Mouse (Mus musculus) myocyte (in vitro differentiated cells): ENCODE measurements around the gene Gpm6b. TPM values are rescaled to one million over a fixed set of nuclear protein-coding genes. Genes with fewer than 3 reads are reported as not detected.

Experiments
- H3K27me3 ChIP-seq: one replicate; pipeline ENCODE4 v1.6.1; 2011; ENCODE audit not compliant: control insufficient read depth, insufficient read depth, insufficient read length
- H3K36me3 ChIP-seq: one replicate; pipeline ENCODE4 v1.6.1; 2011; ENCODE audit not compliant: control insufficient read depth, insufficient read depth
- H3K4me2 ChIP-seq: one replicate; pipeline ENCODE4 v1.6.1; 2011; ENCODE audit warnings: low read depth, control low read depth
- H3K4me3 ChIP-seq: one replicate; pipeline ENCODE4 v1.5.1; 2011; ENCODE audit warnings: mild to moderate bottlenecking, control low read depth, moderate library complexity
- H3K79me2 ChIP-seq: one replicate; pipeline ENCODE4 v1.6.1; 2011; ENCODE audit not compliant: control insufficient read depth, insufficient read depth
- H3ac ChIP-seq: one replicate; pipeline ENCODE4 v1.6.1; 2011; ENCODE audit not compliant: control insufficient read depth, insufficient read length
- CEBPB ChIP-seq: IDR thresholded peaks from 2 replicates; pipeline ENCODE4 v1.6.1; 2011; ENCODE audit warnings: mild to moderate bottlenecking, moderate library complexity; ENCODE audit not compliant: poor library complexity, insufficient read depth, severe bottlenecking
- E2F4 ChIP-seq: IDR thresholded peaks from one replicate; pipeline ENCODE4 v1.6.1; 2011; ENCODE audit warnings: mild to moderate bottlenecking, control low read depth, moderate library complexity; ENCODE audit not compliant: insufficient read depth
- MAX ChIP-seq: IDR thresholded peaks from one replicate; pipeline ENCODE4 v1.6.1; 2011; ENCODE audit warnings: low read depth, mild to moderate bottlenecking, control low read depth
- MYOD1 ChIP-seq, 3 experiments: IDR thresholded peaks; one replicate each; pipeline ENCODE4 v1.6.1; 2011; ENCODE audit warnings: control low read depth in 2 of 3, low read depth in 2 of 3, mild to moderate bottlenecking in 2 of 3, moderate library complexity in 1 of 3; ENCODE audit not compliant: insufficient read length in 2 of 3, control insufficient read depth in 1 of 3
- MYOG ChIP-seq, 3 experiments: IDR thresholded peaks; one replicate each; pipeline ENCODE4 v1.6.1; 2011; ENCODE audit warnings: control low read depth in 2 of 3, low read depth in 2 of 3, mild to moderate bottlenecking in 2 of 3; ENCODE audit not compliant: insufficient read length in 2 of 3, control insufficient read depth in 1 of 3, insufficient read depth in 1 of 3
- POLR2A ChIP-seq: IDR thresholded peaks from one replicate; pipeline ENCODE4 v1.6.1; 2011; ENCODE audit warnings: low read depth, mild to moderate bottlenecking, control low read depth, moderate library complexity; ENCODE audit not compliant: insufficient read length
- POLR2AphosphoS2 ChIP-seq: IDR thresholded peaks from one replicate; pipeline ENCODE4 v1.6.1; 2011; ENCODE audit warnings: low read depth, control low read depth; ENCODE audit not compliant: insufficient read length
- REST ChIP-seq: IDR thresholded peaks from one replicate; pipeline ENCODE4 v1.6.1; 2011; ENCODE audit warnings: mild to moderate bottlenecking, control low read depth, moderate library complexity; ENCODE audit not compliant: insufficient read depth, insufficient read length
- SRF ChIP-seq: IDR thresholded peaks from one replicate; pipeline ENCODE4 v1.6.1; 2011; ENCODE audit warnings: low read depth; ENCODE audit not compliant: control insufficient read depth, insufficient read length
- TCF12 ChIP-seq: IDR thresholded peaks from one replicate; pipeline ENCODE4 v1.6.1; 2011; ENCODE audit warnings: mild to moderate bottlenecking, control low read depth; ENCODE audit not compliant: poor library complexity, insufficient read depth, severe bottlenecking
- TCF3 ChIP-seq: IDR thresholded peaks from one replicate; pipeline ENCODE4 v1.6.1; 2011; ENCODE audit warnings: low read depth, control low read depth; ENCODE audit not compliant: insufficient read length
- USF1 ChIP-seq: IDR thresholded peaks from one replicate; pipeline ENCODE4 v1.6.1; 2011; ENCODE audit warnings: low read depth, mild to moderate bottlenecking, control low read depth, moderate library complexity
- polyA plus RNA-seq: library from polyadenylated mRNA; unstranded; fragments of >200 nt; fragmentation: generic; extraction: Trizol; gene quantifications from one replicate; pipeline ENCODE4 v1.2.1, GENCODE M21; 2012; ENCODE audit warnings: missing spikeins

Gene Gpm6b
- polyA plus RNA-seq, 1 experiment, result 3.7 TPM

- TF ChIP-seq MYOD1 (IDR thresholded peaks at IDR 0.05; ENCODE audit: control insufficient read depth in 1 of 3, insufficient read length in 2 of 3, low read depth in 2 of 3), result no peak
- no peak for TF ChIP-seq USF1
- no peak for TF ChIP-seq MAX
- no peak for TF ChIP-seq TCF12
- no peak for TF ChIP-seq POLR2A
- TF ChIP-seq CEBPB, result no peak
- TF ChIP-seq E2F4, result no peak
- no peak for TF ChIP-seq POLR2AphosphoS2
- no peak for TF ChIP-seq MYOG (IDR thresholded peaks at IDR 0.05; ENCODE audit: control insufficient read depth in 1 of 3, insufficient read depth in 1 of 3, insufficient read length in 2 of 3, low read depth in 2 of 3)
- no peak for TF ChIP-seq REST
- no peak for TF ChIP-seq SRF
- TF ChIP-seq TCF3, result no peak
- no peaks in the 10 kb centered on the region for H3K36me3 ChIP-seq
- H3K79me2 ChIP-seq, result no peaks in the 10 kb centered on the region
These were observed 99.6 kb downstream of the Gpm6b start for GRCm38 (mm10) chrX:166338353-166338752.

GRCm38 (mm10) chrX:166338784-166339520, 100.2 kb downstream of the Gpm6b start:
- H3K36me3 ChIP-seq, result no peaks in the 10 kb centered on the region
- no peak overlapping the region for H3ac ChIP-seq
- no peaks in the 10 kb centered on the region for H3K79me2 ChIP-seq
- no peaks in the 10 kb centered on the region for H3K27me3 ChIP-seq
- TF ChIP-seq MYOD1 (IDR thresholded peaks at IDR 0.05; ENCODE audit: control insufficient read depth in 1 of 3, insufficient read length in 2 of 3, low read depth in 2 of 3), result no peak
- no peak for TF ChIP-seq CEBPB
- TF ChIP-seq REST, result no peak
- no peak for TF ChIP-seq TCF3
- no peak for TF ChIP-seq MYOG (IDR thresholded peaks at IDR 0.05; ENCODE audit: control insufficient read depth in 1 of 3, insufficient read depth in 1 of 3, insufficient read length in 2 of 3, low read depth in 2 of 3)
- no peak for TF ChIP-seq POLR2A
- no peak for TF ChIP-seq USF1
- TF ChIP-seq TCF12, result no peak
- no peak for TF ChIP-seq POLR2AphosphoS2
- TF ChIP-seq E2F4, result no peak
- TF ChIP-seq SRF, result no peak
- TF ChIP-seq MAX, result no peak
- H3K4me3 ChIP-seq, result no peak overlapping the region
- no peak overlapping the region for H3K4me2 ChIP-seq

More at GRCm38 (mm10) chrX:166338353-166338752, 99.6 kb downstream of the Gpm6b start:
- Histone ChIP-seq H3ac (no peak overlapping the region), H3K27me3 (no peaks in the 10 kb centered on the region), H3K4me2 (no peak overlapping the region), H3K4me3 (no peak overlapping the region)

- Histone ChIP-seq H3ac (no peak overlapping the region), H3K79me2 (no peaks in the 10 kb centered on the region), H3K36me3 (no peaks in the 10 kb centered on the region), H3K4me2 (no peak overlapping the region), H3K4me3 (no peak overlapping the region), H3K27me3 (no peaks in the 10 kb centered on the region)
- TF ChIP-seq MAX, result no peak
- no peak for TF ChIP-seq REST
- no peak for TF ChIP-seq TCF12
- TF ChIP-seq MYOD1 (IDR thresholded peaks at IDR 0.05; ENCODE audit: control insufficient read depth in 1 of 3, insufficient read length in 2 of 3, low read depth in 2 of 3), result no peak
- TF ChIP-seq E2F4, result no peak
- no peak for TF ChIP-seq POLR2AphosphoS2
- no peak for TF ChIP-seq MYOG (IDR thresholded peaks at IDR 0.05; ENCODE audit: control insufficient read depth in 1 of 3, insufficient read depth in 1 of 3, insufficient read length in 2 of 3, low read depth in 2 of 3)
- TF ChIP-seq USF1, result no peak
- TF ChIP-seq POLR2A, result no peak
- TF ChIP-seq TCF3, result no peak
- no peak for TF ChIP-seq SRF
These were observed 101.2 kb downstream of the Gpm6b start for GRCm38 (mm10) chrX:166339911-166340310.

GRCm38 (mm10) chrX:166341795-166342194, 103.1 kb downstream of the Gpm6b start:
- H3K36me3 ChIP-seq, result no peaks in the 10 kb centered on the region
- no peaks in the 10 kb centered on the region for H3K27me3 ChIP-seq
- H3K4me2 ChIP-seq, result no peak overlapping the region
- no peak overlapping the region for H3ac ChIP-seq
- H3K79me2 ChIP-seq, result no peaks in the 10 kb centered on the region
- H3K4me3 ChIP-seq, result no peak overlapping the region
- no peak for TF ChIP-seq E2F4
- no peak for TF ChIP-seq POLR2A
- no peak for TF ChIP-seq CEBPB
- TF ChIP-seq MYOD1 (IDR thresholded peaks at IDR 0.05; ENCODE audit: control insufficient read depth in 1 of 3, insufficient read length in 2 of 3, low read depth in 2 of 3), result no peak
- no peak for TF ChIP-seq REST
- no peak for TF ChIP-seq TCF12
- no peak for TF ChIP-seq TCF3
- no peak for TF ChIP-seq MAX
- TF ChIP-seq SRF, result no peak
- no peak for TF ChIP-seq USF1
- TF ChIP-seq MYOG (IDR thresholded peaks at IDR 0.05; ENCODE audit: control insufficient read depth in 1 of 3, insufficient read depth in 1 of 3, insufficient read length in 2 of 3, low read depth in 2 of 3), result no peak
- TF ChIP-seq POLR2AphosphoS2, result no peak
